Mouse (Mus musculus): ENCODE data around the gene Cdc42bpb.

Gene Cdc42bpb

GRCm38 (mm10) chr12:111385883-111386641, 8.5 kb upstream of the Cdc42bpb start:
- no peak for DNase-seq

- no peak for DNase-seq
Measured at GRCm38 (mm10) chr12:111378812-111379211, 1.3 kb upstream of the Cdc42bpb start.

GRCm38 (mm10) chr12:111377986-111378490, 520 bp upstream of the Cdc42bpb start:
- DNase-seq, result peak in 1 of 2 experiments; percentile 3

GRCm38 (mm10) chr12:111376826-111377331, 639 bp downstream of the Cdc42bpb start:
- DNase-seq, result peak in 1 of 2 experiments; percentile 3

GRCm38 (mm10) chr12:111376053-111376452, 1.5 kb downstream of the Cdc42bpb start:
- DNase-seq, result no peak

- DNase-seq, result no peak
Measured at GRCm38 (mm10) chr12:111375559-111375958, 2.0 kb downstream of the Cdc42bpb start.

GRCm38 (mm10) chr12:111374727-111375126, 2.8 kb downstream of the Cdc42bpb start:
- no peak for DNase-seq

- DNase-seq, result no peak
Measured at GRCm38 (mm10) chr12:111373411-111373810, 4.1 kb downstream of the Cdc42bpb start.

- DNase-seq, result no peak
Measured at GRCm38 (mm10) chr12:111371905-111372304, 5.6 kb downstream of the Cdc42bpb start.

GRCm38 (mm10) chr12:111370249-111370648, 7.3 kb downstream of the Cdc42bpb start:
- peak in 1 of 2 experiments; percentile 5 for DNase-seq

- no peak for DNase-seq
Measured at GRCm38 (mm10) chr12:111367065-111367464, 10.5 kb downstream of the Cdc42bpb start.

GRCm38 (mm10) chr12:111364234-111364633, 13.3 kb downstream of the Cdc42bpb start:
- peak in 1 of 2 experiments; percentile 7 for DNase-seq

- DNase-seq, result no peak
Measured at GRCm38 (mm10) chr12:111361319-111362098, 16.0 kb downstream of the Cdc42bpb start.

GRCm38 (mm10) chr12:111360671-111361070, 16.8 kb downstream of the Cdc42bpb start:
- no peak for DNase-seq

GRCm38 (mm10) chr12:111356216-111356615, 21.3 kb downstream of the Cdc42bpb start:
- no peak for DNase-seq

- DNase-seq, result no peak
Measured at GRCm38 (mm10) chr12:111354142-111354541, 23.4 kb downstream of the Cdc42bpb start.

- no peak for DNase-seq
Measured at GRCm38 (mm10) chr12:111353439-111353915, 24.0 kb downstream of the Cdc42bpb start.

- no peak for DNase-seq
Measured at GRCm38 (mm10) chr12:111353008-111353407, 24.5 kb downstream of the Cdc42bpb start.

- DNase-seq, result no peak
Measured at GRCm38 (mm10) chr12:111352520-111352919, 25.0 kb downstream of the Cdc42bpb start.

GRCm38 (mm10) chr12:111349540-111350231, 27.8 kb downstream of the Cdc42bpb start:
- DNase-seq, result no peak

- no peak for DNase-seq
Measured at GRCm38 (mm10) chr12:111343956-111344355, 33.6 kb downstream of the Cdc42bpb start.

GRCm38 (mm10) chr12:111340692-111341091, 36.8 kb downstream of the Cdc42bpb start:
- DNase-seq, result no peak
